Mouse (Mus musculus) cerebellum, adult 2 months (tissue): ENCODE data around the gene Serpine1. TPM values are rescaled to one million over a fixed set of nuclear protein-coding genes. Genes with fewer than 3 reads are reported as not detected.
A peak's percentile ranks its signal among the peaks of the same experiment; 100 is the strongest.

Source experiments
- DNase-seq, 2 experiments: peaks; one replicate each; pipeline ENCODE4 v3.0.0; 2021
- H3K27ac ChIP-seq: fragments of 200-500 bp; 2 replicates; pipeline ENCODE4 v1.5.1; 2012; ENCODE audit warnings: low read length, control low read depth, inconsistent platforms; ENCODE audit not compliant: insufficient read depth
- H3K27me3 ChIP-seq: fragments of 200-500 bp; 2 replicates; pipeline ENCODE4 v1.6.1; 2012; ENCODE audit warnings: inconsistent platforms, mild to moderate bottlenecking, low read length, moderate library complexity; ENCODE audit not compliant: control insufficient read depth, insufficient read depth
- H3K4me1 ChIP-seq: fragments of 200-500 bp; 2 replicates; pipeline ENCODE4 v1.6.1; 2011; ENCODE audit warnings: low read length; ENCODE audit not compliant: control insufficient read depth, insufficient read depth
- H3K4me3 ChIP-seq: fragments of 200-500 bp; replicated peaks from 2 replicates; pipeline ENCODE3; 2011; ENCODE audit warnings: mild to moderate bottlenecking, low read depth, low read length, control low read depth; ENCODE audit not compliant: insufficient read depth
- CTCF ChIP-seq: fragments of 200-500 bp; IDR thresholded peaks from 2 replicates; pipeline ENCODE4 v1.5.1; 2011; ENCODE audit warnings: low read depth, mild to moderate bottlenecking, control low read depth, low read length, moderate library complexity, borderline replicate concordance; ENCODE audit not compliant: insufficient read depth
- POLR2A ChIP-seq: fragments of 200-500 bp; IDR thresholded peaks from 2 replicates; pipeline ENCODE4 v1.6.1; 2011; ENCODE audit warnings: low read length, control low read depth, borderline replicate concordance; ENCODE audit not compliant: insufficient read depth
- WGBS: fragments of 180-500 bp; shearing (Covaris S2); methylation state at CpG from one replicate; pipeline ENCODE4 v1.1.7; 2018; 5-methylcytosine and 5-hydroxymethylcytosine counted together
- polyA plus RNA-seq: library from polyadenylated mRNA; depleted of rRNA; stranded (reverse); fragments of >200 nt; gene quantifications from 2 replicates; pipeline ENCODE4 v1.2.3, GENCODE M21; 2012

Gene Serpine1
- polyA plus RNA-seq, 1 experiment: 0.38 TPM

DNA sequence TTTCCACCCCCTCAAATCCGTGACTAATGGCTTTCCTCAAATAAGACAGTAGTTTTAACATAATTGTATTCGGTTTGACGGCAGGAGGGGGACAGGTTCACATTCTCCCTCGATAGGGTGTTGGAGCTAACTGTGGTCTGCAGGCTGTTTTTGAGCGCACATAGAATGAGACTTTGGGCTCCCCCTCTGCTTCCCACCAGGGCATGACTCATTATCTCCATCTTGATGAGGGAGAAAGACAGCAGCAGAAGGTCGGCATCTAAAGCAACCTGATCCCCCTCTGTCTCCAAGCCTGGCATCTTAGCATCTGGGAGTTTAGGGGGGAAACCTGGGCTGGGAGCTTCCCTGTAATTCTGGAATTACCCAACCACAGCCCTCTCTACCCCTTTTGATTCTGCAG lies 6.6 kb downstream of the Serpine1 start:
- 47% methylated on average over 6 of the region's 6 CpGs for WGBS
- TF ChIP-seq POLR2A: no peak
- TF ChIP-seq CTCF: no peak
- Histone ChIP-seq H3K27ac (no peak overlapping the region), H3K4me3 (no peak overlapping the region), H3K4me1 (no peaks in the 10 kb centered on the region), H3K27me3 (no peaks in the 10 kb centered on the region)
- no peak for DNase-seq

DNA sequence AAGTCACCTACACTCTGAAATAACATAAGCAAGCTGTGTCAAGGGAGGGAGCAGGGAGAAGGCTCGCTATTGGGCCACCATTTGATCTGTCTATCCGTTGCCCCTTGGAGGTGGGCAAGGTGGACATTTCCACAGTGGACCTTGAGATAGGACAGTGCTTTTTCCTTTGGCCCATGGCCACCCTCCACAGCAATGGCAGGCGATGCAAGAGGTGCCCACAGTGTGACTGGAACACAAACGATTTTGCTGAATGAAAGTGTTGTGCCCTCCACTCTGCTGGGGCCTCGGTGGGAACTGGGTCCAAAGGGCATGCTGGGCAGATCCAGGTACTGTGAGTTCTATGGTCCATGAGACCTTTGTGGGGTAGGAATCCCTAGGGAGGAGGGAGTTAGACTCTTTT lies 9.5 kb downstream of the Serpine1 start:
- Histone ChIP-seq H3K27me3 (no peaks in the 10 kb centered on the region), H3K4me1 (no peaks in the 10 kb centered on the region), H3K4me3 (no peak overlapping the region), H3K27ac (no peak overlapping the region)
- TF ChIP-seq POLR2A (no peak), CTCF (no peak)
- WGBS: 77% methylated on average over 5 of the region's 5 CpGs
- no peak for DNase-seq

DNA sequence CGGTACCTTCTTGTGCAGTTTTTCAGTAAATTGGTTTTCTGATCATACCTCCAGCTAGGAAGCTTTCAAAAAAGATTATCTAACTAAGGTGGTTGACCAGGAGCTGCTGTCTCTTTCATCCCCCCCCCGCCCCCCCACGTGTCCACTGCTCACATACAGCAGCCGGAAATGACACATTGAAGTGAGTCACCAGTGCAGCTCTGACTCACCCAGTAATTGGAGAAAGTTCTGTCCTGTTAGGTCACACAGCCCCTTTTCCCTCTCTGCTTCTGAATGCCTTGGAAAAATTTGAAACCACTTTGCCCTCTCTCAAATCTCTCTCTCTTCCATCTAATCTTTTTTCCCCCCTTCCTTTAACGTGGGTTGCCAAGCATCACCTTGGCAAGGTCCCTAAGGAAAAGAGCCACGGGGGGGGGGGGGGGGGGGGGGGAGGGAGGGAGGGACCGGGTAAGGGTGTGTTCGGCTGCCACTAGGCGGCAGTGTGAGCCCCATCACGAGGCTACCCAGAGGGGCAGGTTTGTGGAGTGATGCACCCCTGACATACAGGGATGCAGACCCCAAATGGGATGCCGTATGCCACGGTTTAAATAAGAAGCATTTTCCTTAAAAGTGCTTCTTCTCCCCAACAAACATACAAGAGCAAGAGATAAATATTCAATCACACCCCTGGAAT lies 10.1 kb downstream of the Serpine1 start:
- WGBS: 15% methylated on average over 11 of the region's 12 CpGs
- Histone ChIP-seq H3K27ac (no peak overlapping the region), H3K4me3 (no peak overlapping the region), H3K4me1 (no peaks in the 10 kb centered on the region), H3K27me3 (no peaks in the 10 kb centered on the region)
- TF ChIP-seq CTCF (peak; percentile 63), POLR2A (no peak)
- DNase-seq: peak; percentile 58 to 68

DNA sequence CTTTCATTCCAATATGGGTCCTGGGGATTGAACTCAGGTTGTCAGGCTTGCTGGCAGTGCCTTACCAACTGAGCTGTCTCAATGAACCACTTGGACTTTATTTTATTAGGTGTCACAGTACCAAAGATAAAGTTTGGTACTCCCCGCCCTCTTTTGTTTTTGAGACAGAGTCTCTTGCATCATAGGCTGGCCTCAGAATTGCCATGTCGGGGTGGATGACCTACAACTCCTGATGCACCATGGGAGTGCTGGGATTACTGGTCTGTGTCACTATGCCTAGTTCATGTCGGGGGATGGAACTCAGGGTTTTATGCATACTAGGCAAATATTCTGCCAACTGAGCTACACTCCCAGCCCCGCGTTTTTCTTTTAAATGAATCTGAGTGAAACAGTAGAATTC lies 17.2 kb downstream of the Serpine1 start:
- H3K27me3 ChIP-seq: no peaks in the 10 kb centered on the region
- H3K4me3 ChIP-seq: no peak overlapping the region
- 85% methylated on average over 5 of the region's 5 CpGs for WGBS
- DNase-seq: no peak
- no peak overlapping the region for H3K27ac ChIP-seq
- TF ChIP-seq CTCF: no peak
- no peaks in the 10 kb centered on the region for H3K4me1 ChIP-seq

DNA sequence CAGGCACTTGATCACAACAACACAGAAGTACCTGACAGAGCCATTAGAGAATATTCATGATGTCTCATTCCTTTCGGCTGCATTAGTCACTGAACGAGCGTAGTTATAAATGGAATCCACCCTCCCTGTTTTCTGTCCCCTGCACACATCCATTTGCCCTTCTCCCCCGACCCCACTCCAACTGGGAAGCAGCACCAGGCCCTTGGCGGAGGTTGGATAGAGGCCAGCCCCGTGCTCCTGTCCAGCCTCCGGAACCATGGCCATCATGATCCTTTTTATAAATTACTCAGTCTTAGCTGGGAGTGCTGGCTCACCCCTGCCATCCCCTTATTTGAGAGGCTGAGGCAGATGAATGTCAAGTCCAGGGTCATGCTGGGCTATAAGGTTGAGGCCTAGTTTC lies 17.8 kb downstream of the Serpine1 start:
- no peak overlapping the region for H3K4me3 ChIP-seq
- H3K27me3 ChIP-seq: no peaks in the 10 kb centered on the region
- no peak for DNase-seq
- no peak overlapping the region for H3K27ac ChIP-seq
- H3K4me1 ChIP-seq: no peaks in the 10 kb centered on the region
- TF ChIP-seq CTCF (no peak), POLR2A (no peak)
- 65% methylated on average over 7 of the region's 7 CpGs for WGBS

DNA sequence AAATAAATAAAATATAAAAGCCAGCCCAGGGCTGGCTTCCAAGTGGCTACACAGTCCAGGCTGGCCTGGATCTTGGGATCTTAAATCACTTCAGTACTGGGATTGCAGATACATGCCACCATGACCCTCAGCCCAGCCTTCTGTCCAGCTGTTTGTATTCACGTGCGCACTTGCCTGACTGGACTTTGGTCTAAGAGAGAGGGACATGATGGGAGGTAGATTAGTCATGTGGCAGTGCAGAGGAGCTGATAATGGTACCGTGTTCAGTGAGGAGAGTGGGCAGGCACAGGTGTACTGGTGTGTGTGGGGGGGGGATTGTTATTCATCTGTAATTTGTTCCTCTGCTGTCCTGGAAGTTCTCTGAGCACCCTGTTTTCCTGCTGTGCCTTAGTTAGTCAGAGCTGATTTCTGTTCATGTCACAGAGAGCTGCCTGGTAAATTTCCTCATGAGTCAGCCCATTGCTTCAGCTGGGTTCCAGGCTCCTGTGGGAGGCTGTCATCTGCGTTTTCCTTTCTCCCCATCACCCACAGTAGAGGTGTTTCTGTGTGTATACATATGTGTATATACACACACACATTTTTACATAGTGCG lies 20.1 kb downstream of the Serpine1 start:
- TF ChIP-seq POLR2A: no peak
- no peak for TF ChIP-seq CTCF
- H3K27me3 ChIP-seq: no peaks in the 10 kb centered on the region
- no peaks in the 10 kb centered on the region for H3K4me1 ChIP-seq
- no peak overlapping the region for H3K4me3 ChIP-seq
- no peak overlapping the region for H3K27ac ChIP-seq
- no peak for DNase-seq
- 84% methylated on average over 5 of the region's 5 CpGs for WGBS

DNA sequence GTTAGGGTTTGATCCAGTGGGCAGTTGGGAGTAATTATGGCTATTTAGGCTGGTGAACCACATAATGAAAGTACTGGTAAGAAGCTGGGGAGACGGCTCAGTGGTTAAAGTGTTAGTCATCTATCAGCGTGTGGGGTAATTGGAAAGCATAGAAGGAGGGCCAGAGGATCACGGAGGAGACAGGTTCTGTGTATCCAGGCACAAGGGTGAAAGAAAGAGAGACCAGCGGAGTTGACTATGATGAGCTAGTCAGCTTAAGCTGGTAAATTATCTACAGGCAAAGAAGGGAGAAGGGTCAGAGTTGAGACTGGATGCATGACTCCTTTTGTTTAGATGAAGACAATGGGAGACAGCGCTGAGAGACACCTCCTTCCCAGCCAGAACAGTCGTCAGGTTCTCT lies 20.9 kb downstream of the Serpine1 start:
- no peak for TF ChIP-seq POLR2A
- TF ChIP-seq CTCF: no peak
- no peak for DNase-seq
- H3K27me3 ChIP-seq: no peaks in the 10 kb centered on the region
- H3K27ac ChIP-seq: no peak overlapping the region
- no peaks in the 10 kb centered on the region for H3K4me1 ChIP-seq
- 70% methylated on average over 6 of the region's 6 CpGs for WGBS
- no peak overlapping the region for H3K4me3 ChIP-seq

DNA sequence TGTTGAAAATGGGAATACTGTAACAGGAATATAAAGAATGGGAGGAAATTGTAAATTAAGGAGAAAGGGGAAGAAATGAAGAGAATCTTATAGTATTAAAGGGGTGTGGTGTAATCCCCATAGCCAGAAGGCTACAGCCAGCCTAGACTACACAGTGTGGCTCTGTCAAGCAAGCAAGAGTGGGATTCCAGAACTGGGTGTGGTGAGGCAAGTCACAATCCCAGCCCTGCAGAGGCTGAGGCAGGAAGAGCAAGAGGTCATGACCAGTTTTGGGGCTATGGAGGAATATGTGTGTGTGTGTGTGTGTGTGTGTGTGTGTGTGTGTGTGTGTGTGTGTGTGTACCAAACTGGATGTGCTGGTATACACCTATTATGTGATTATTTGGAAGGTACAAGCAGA lies 25.1 kb downstream of the Serpine1 start:
- no peak overlapping the region for H3K27ac ChIP-seq
- no peaks in the 10 kb centered on the region for H3K27me3 ChIP-seq
- no peak for DNase-seq
- no peaks in the 10 kb centered on the region for H3K4me1 ChIP-seq
- no peak for TF ChIP-seq CTCF
- no peak for TF ChIP-seq POLR2A
- no peak overlapping the region for H3K4me3 ChIP-seq

DNA sequence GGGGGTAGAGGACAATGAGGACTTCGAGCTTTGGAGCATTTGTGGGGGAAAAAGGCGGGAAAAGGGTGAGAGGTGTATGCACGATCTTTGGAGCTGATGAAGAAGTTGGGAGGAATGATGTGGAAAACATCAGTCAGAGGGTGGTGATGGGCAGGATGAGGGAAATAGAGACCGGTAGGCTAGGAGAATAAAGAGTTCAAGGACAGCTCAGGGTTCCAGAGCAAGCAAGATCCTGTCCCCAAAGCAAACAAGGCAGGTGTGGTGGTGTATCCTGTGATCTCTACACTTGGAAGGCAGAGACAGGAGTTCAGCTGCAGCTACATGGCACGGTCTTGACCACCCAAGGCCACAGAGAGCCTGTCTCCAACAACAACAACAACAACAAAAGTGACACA lies 25.7 kb downstream of the Serpine1 start:
- H3K27ac ChIP-seq: no peak overlapping the region
- DNase-seq: no peak
- TF ChIP-seq CTCF (no peak), POLR2A (no peak)
- H3K4me1 ChIP-seq: no peaks in the 10 kb centered on the region
- WGBS: 12% methylated on average over 5 of the region's 5 CpGs
- H3K27me3 ChIP-seq: no peaks in the 10 kb centered on the region
- H3K4me3 ChIP-seq: peak overlapping the region; percentile 68
